Comparison of ENCODE assay signal across 13 mouse cellular contexts in genomic region chr2:165419670-165420111, GRCm38 (mm10). TPM values are rescaled to one million over a fixed set of nuclear protein-coding genes. Genes with fewer than 3 reads are reported as not detected.
DNase-seq lines count a peak whose midpoint lies in the region; ATAC-seq and TF ChIP-seq lines count a peak whose summit lies in the region.
"Had no signal": no experiment of that assay in that cellular context is flagged by ENCODE, and none has a peak within 500 bp of the region (broad histone marks: within the 10 kb centered on the region; RNA-seq: fewer than 3 reads in every experiment).

No protein-coding gene starts in this region.

- peak in 1 of 2 experiments; percentile 44 for DNase-seq in left cerebral cortex, adult 2 months (ENCODE audit: extremely low spot score in 1 of 2, low spot score in 2 of 2)
- DNase-seq in left cerebral cortex, adult 11 months (ENCODE audit: low spot score): no peak
- DNase-seq in embryonic facial prominence, embryonic 10.5 days (ENCODE audit: low spot score): no peak
- peak; percentile 47 for DNase-seq in layer of hippocampus, adult 9-11 months
- no peak for DNase-seq in lung, postnatal 0 days (ENCODE audit: low spot score)
- no peak for DNase-seq in ovary, adult 18-20 months (ENCODE audit: low spot score)
- DNase-seq in natural killer cell, adult 2 months (ENCODE audit: low spot score in 2 of 2): no peak

- intact Hi-C loops in left cerebral cortex, adult 2 months (cut with DNase I): no loop called here

- no peaks in the 10 kb centered on the region for H3K9me3 ChIP-seq in embryonic facial prominence, embryonic 10.5 days
- no peaks in the 10 kb centered on the region for H3K9me3 ChIP-seq in lung, postnatal 0 days (ENCODE audit: low read length)
- H3K9me3 ChIP-seq: lung, embryonic 15.5 days had no signal

- H3K36me3 ChIP-seq in embryonic facial prominence, embryonic 10.5 days (replicated peaks): no peaks in the 10 kb centered on the region
- H3K36me3 ChIP-seq in lung, postnatal 0 days (ENCODE audit: insufficient read depth, low read length): no peaks in the 10 kb centered on the region
- H3K36me3 ChIP-seq: lung, embryonic 15.5 days had no signal

- ATAC-seq in monocyte, adult 5-6 weeks (replicated peaks; ENCODE audit: insufficient number of reproducible peaks, low FRiP score, low TSS enrichment, poor library complexity, severe bottlenecking): 0 out of 2 replicates have a peak, but pooled peaks have one; percentile 11
- no peak for ATAC-seq in lung, postnatal 0 days

- H3K4me1 ChIP-seq in embryonic facial prominence, embryonic 10.5 days: peaks cover 49% of the 10 kb centered on the region
- H3K4me1 ChIP-seq in lung, postnatal 0 days (ENCODE audit: insufficient read depth, low read depth, low read length): no peaks in the 10 kb centered on the region
- H3K4me1 ChIP-seq: lung, embryonic 15.5 days had no signal

- 68% methylated on average over 4 of the region's 4 CpGs for WGBS in embryonic facial prominence, embryonic 10.5 days
- 59% methylated on average over 4 of the region's 4 CpGs for WGBS in lung, postnatal 0 days

- no peak overlapping the region for H3K4me2 ChIP-seq in lung, postnatal 0 days (replicated peaks; ENCODE audit: low read depth, low read length)
- H3K4me2 ChIP-seq: lung, embryonic 15.5 days had no signal

- no peak for TF ChIP-seq EP300 in lung, postnatal 0 days (IDR thresholded peaks at IDR 0.05)

- H3K4me3 ChIP-seq in left cerebral cortex, adult 2 months: no peak overlapping the region
- no peak overlapping the region for H3K4me3 ChIP-seq in embryonic facial prominence, embryonic 10.5 days
- H3K4me3 ChIP-seq in lung, postnatal 0 days (ENCODE audit: low read depth, low read length): no peak overlapping the region
- H3K4me3 ChIP-seq: lung, embryonic 15.5 days had no signal

- no peak overlapping the region for H3K9ac ChIP-seq in lung, postnatal 0 days (replicated peaks; ENCODE audit: low read depth)
- H3K9ac ChIP-seq: lung, embryonic 15.5 days had no signal

- TF ChIP-seq CTCF in left cerebral cortex, adult 2 months (IDR thresholded peaks at IDR 0.05): no peak
- no peak for TF ChIP-seq CTCF in lung, postnatal 0 days (IDR thresholded peaks at IDR 0.05)

- H3K27ac ChIP-seq in left cerebral cortex, adult 2 months: peak overlapping the region; percentile 61
- H3K27ac ChIP-seq in embryonic facial prominence, embryonic 10.5 days (replicated peaks): peak overlapping the region; percentile 60
- H3K27ac ChIP-seq in lung, postnatal 0 days (ENCODE audit: low read length): no peak overlapping the region
- H3K27ac ChIP-seq: lung, embryonic 15.5 days had no signal

- no peaks in the 10 kb centered on the region for H3K27me3 ChIP-seq in embryonic facial prominence, embryonic 10.5 days (replicated peaks; ENCODE audit: low read depth, poor library complexity, severe bottlenecking)
- no peaks in the 10 kb centered on the region for H3K27me3 ChIP-seq in lung, postnatal 0 days (replicated peaks; ENCODE audit: insufficient read depth, low read length)
- H3K27me3 ChIP-seq: lung, embryonic 15.5 days had no signal

RNA-seq across cellular contexts. Expression of gene Ocstamp, which starts 19.5 kb away (rescaled TPM):
- not detected for total RNA-seq in left cerebral cortex, adult 2 months (2021)
- polyA plus RNA-seq in embryonic facial prominence, embryonic 10.5 days (2016; fragmentation: Nextera tagmentation; extraction: Ambion mirVana): 0.06 and 0.18 TPM in 2 replicates
- 0.19 TPM in 1 of 3 replicates, not detected in the others for total RNA-seq in monocyte, adult 5-6 weeks (2017)
- 0.15 and 0.20 TPM in 2 replicates for polyA plus RNA-seq in lung, postnatal 0 days (2015; fragmentation: Nextera tagmentation; extraction: Ambion mirVana)
- polyA plus RNA-seq: heart, embryonic 14.5 days; lung, embryonic 15.5 days had no signal

RNA-seq across cellular contexts. Expression of gene Zfp334, which starts 31.6 kb away (rescaled TPM):
- 10 to 100 TPM; 15.4 to 18.2 TPM for total RNA-seq in left cerebral cortex, adult 2 months (2021)
- 20.8 and 21.6 TPM in 2 replicates for polyA plus RNA-seq in embryonic facial prominence, embryonic 10.5 days (2016; fragmentation: Nextera tagmentation; extraction: Ambion mirVana)
- total RNA-seq in monocyte, adult 5-6 weeks (2017): not detected in 3 replicates
- 2.5 and 2.6 TPM in 2 replicates for polyA plus RNA-seq in lung, postnatal 0 days (2015; fragmentation: Nextera tagmentation; extraction: Ambion mirVana)

RNA-seq across cellular contexts. Expression of gene Zfp663, which starts 51.2 kb away (rescaled TPM):
- not detected for total RNA-seq in left cerebral cortex, adult 2 months (2021)
- 3.0 and 3.2 TPM in 2 replicates for polyA plus RNA-seq in embryonic facial prominence, embryonic 10.5 days (2016; fragmentation: Nextera tagmentation; extraction: Ambion mirVana)
- not detected in 3 replicates for total RNA-seq in monocyte, adult 5-6 weeks (2017)
- 1.2 and 2.0 TPM in 2 replicates for polyA plus RNA-seq in lung, postnatal 0 days (2015; fragmentation: Nextera tagmentation; extraction: Ambion mirVana)
- polyA plus RNA-seq: large intestine, adult 2 months; small intestine, adult 2 months; urinary bladder, adult 2 months had no signal

RNA-seq across cellular contexts. Expression of gene Slc13a3, which starts 53.3 kb away (rescaled TPM):
- 10 to 100 TPM; 12.0 to 18.6 TPM for total RNA-seq in left cerebral cortex, adult 2 months (2021)
- polyA plus RNA-seq in embryonic facial prominence, embryonic 10.5 days (2016; fragmentation: Nextera tagmentation; extraction: Ambion mirVana): 0.40 and 0.44 TPM in 2 replicates
- not detected in 3 replicates for total RNA-seq in monocyte, adult 5-6 weeks (2017)
- 0.65 and 0.90 TPM in 2 replicates for polyA plus RNA-seq in lung, postnatal 0 days (2015; fragmentation: Nextera tagmentation; extraction: Ambion mirVana)

Comparison
In these comparisons a context has a peak if more than half of its experiments do, and no peak if none do; other contexts are left out.
1. RNA of gene Zfp334, which starts 31.6 kb away (total RNA-seq): 15.4 to 18.2 TPM in left cerebral cortex, adult 2 months; not detected in monocyte, adult 5-6 weeks; every median in the first group is over 10 times any median in the second.